Mouse (Mus musculus): ENCODE data around the gene Mettl16. TPM values are rescaled to one million over a fixed set of nuclear protein-coding genes. Genes with fewer than 3 reads are reported as not detected.

The Mettl16 gene
- 58.4 and 61.8 TPM in 2 replicates for polyA plus RNA-seq (2015; fragmentation: Nextera tagmentation; extraction: Ambion mirVana)

- H3K9me3 ChIP-seq, result no peaks in the 10 kb centered on the region
- H3K4me2 ChIP-seq, result peak within 1 kb of the TSS; percentile 77
- under 1% methylated on average over 43 of the region's 43 CpGs for WGBS
These were observed at the start of gene Mettl16 for GRCm38 (mm10) chr11:74770595-74771207. TSS of gene Mettl16 (plus strand) at chr11:74770830.

GRCm38 (mm10) chr11:74721141-74721540, 49.5 kb upstream of the Mettl16 start:
- Histone ChIP-seq H3K27me3 (no peaks in the 10 kb centered on the region), H3K9me3 (no peaks in the 10 kb centered on the region), H3K4me1 (peaks cover 17% of the 10 kb centered on the region), H3K9ac (no peak overlapping the region), H3K4me2 (peak overlapping the region; percentile 27), H3K36me3 (no peaks in the 10 kb centered on the region), H3K27ac (no peak overlapping the region), H3K4me3 (no peak overlapping the region)
- 71% methylated on average over 2 of the region's 2 CpGs for WGBS
- no peak for ATAC-seq (ENCODE audit: insufficient number of reproducible peaks, insufficient read depth, low FRiP score, low TSS enrichment, low read depth)

More at GRCm38 (mm10) chr11:74770595-74771207, at the start of gene Mettl16:
- H3K27me3 ChIP-seq, result no peaks in the 10 kb centered on the region
- H3K36me3 ChIP-seq, result peaks cover 26% of the 10 kb centered on the region
- H3K4me3 ChIP-seq, result peak within 1 kb of the TSS; percentile 91
- peak; percentile 90 for ATAC-seq (ENCODE audit: insufficient number of reproducible peaks, insufficient read depth, low FRiP score, low TSS enrichment, low read depth)
- H3K4me1 ChIP-seq, result peaks cover 20% of the 10 kb centered on the region
- peak within 1 kb of the TSS; percentile 91 for H3K9ac ChIP-seq
- H3K27ac ChIP-seq, result peak within 1 kb of the TSS; percentile 96

- no peaks in the 10 kb centered on the region for H3K36me3 ChIP-seq
- no peak overlapping the region for H3K27ac ChIP-seq
- peaks cover 14% of the 10 kb centered on the region for H3K4me1 ChIP-seq
- 63% methylated on average over 3 of the region's 3 CpGs for WGBS
- no peak for ATAC-seq (ENCODE audit: insufficient number of reproducible peaks, insufficient read depth, low FRiP score, low TSS enrichment, low read depth)
- H3K4me2 ChIP-seq, result peak overlapping the region; percentile 82
- peak overlapping the region; percentile 27 for H3K4me3 ChIP-seq
- no peaks in the 10 kb centered on the region for H3K27me3 ChIP-seq
- H3K9me3 ChIP-seq, result no peaks in the 10 kb centered on the region
- H3K9ac ChIP-seq, result 0 out of 2 replicates have a peak overlapping the region, but pooled peaks have one; percentile 44
These were observed 48.7 kb upstream of the Mettl16 start for GRCm38 (mm10) chr11:74721971-74722370.

GRCm38 (mm10) chr11:74723357-74724234, 47.0 kb upstream of the Mettl16 start:
- peak overlapping the region; percentile 99 for H3K27ac ChIP-seq
- peak; percentile 77 for ATAC-seq (ENCODE audit: insufficient number of reproducible peaks, insufficient read depth, low FRiP score, low TSS enrichment, low read depth)
- peaks cover 10% of the 10 kb centered on the region for H3K4me1 ChIP-seq
- 0% methylated on average over 57 of the region's 75 CpGs for WGBS
- H3K9ac ChIP-seq, result peak overlapping the region; percentile 98
- H3K4me2 ChIP-seq, result peak overlapping the region; percentile 82
- H3K36me3 ChIP-seq, result no peaks in the 10 kb centered on the region
- H3K4me3 ChIP-seq, result peak overlapping the region; percentile 98
- no peaks in the 10 kb centered on the region for H3K27me3 ChIP-seq
- H3K9me3 ChIP-seq, result no peaks in the 10 kb centered on the region

GRCm38 (mm10) chr11:74724235-74724791, 46.3 kb upstream of the Mettl16 start, which contains the start of gene Pafah1b1:
TSS of gene Pafah1b1 (minus strand) at chr11:74724670.
- Histone ChIP-seq H3K36me3 (no peaks in the 10 kb centered on the region), H3K4me3 (peak within 1 kb of the TSS; percentile 98), H3K4me1 (peaks cover 10% of the 10 kb centered on the region), H3K9ac (peak within 1 kb of the TSS; percentile 98), H3K27me3 (no peaks in the 10 kb centered on the region), H3K9me3 (no peaks in the 10 kb centered on the region), H3K4me2 (peak within 1 kb of the TSS; percentile 82), H3K27ac (peak within 1 kb of the TSS; percentile 99)
- WGBS, result under 1% methylated on average over 55 of the region's 56 CpGs
- peak; percentile 98 for ATAC-seq (ENCODE audit: insufficient number of reproducible peaks, insufficient read depth, low FRiP score, low TSS enrichment, low read depth)

- peak overlapping the region; percentile 82 for H3K4me2 ChIP-seq
- H3K4me1 ChIP-seq, result peaks cover 10% of the 10 kb centered on the region
- H3K36me3 ChIP-seq, result no peaks in the 10 kb centered on the region
- H3K27ac ChIP-seq, result peak overlapping the region; percentile 99; the same call in 1 of the 2 replicates
- 68% methylated on average over 5 of the region's 5 CpGs for WGBS
- ATAC-seq (ENCODE audit: insufficient number of reproducible peaks, insufficient read depth, low FRiP score, low TSS enrichment, low read depth), result no peak
- H3K4me3 ChIP-seq, result no peak overlapping the region
- H3K27me3 ChIP-seq, result no peaks in the 10 kb centered on the region
- peak overlapping the region; percentile 56 for H3K9ac ChIP-seq
- no peaks in the 10 kb centered on the region for H3K9me3 ChIP-seq
These were observed 45.4 kb upstream of the Mettl16 start for GRCm38 (mm10) chr11:74725181-74725580.

GRCm38 (mm10) chr11:74734917-74735316, 35.7 kb upstream of the Mettl16 start:
- H3K27me3 ChIP-seq, result no peaks in the 10 kb centered on the region
- no peaks in the 10 kb centered on the region for H3K4me1 ChIP-seq
- ATAC-seq (ENCODE audit: insufficient number of reproducible peaks, insufficient read depth, low FRiP score, low TSS enrichment, low read depth), result no peak
- WGBS, result 13% methylated on average over 7 of the region's 7 CpGs
- H3K4me2 ChIP-seq, result no peak overlapping the region
- no peak overlapping the region for H3K9ac ChIP-seq
- H3K36me3 ChIP-seq, result no peaks in the 10 kb centered on the region
- no peak overlapping the region for H3K4me3 ChIP-seq
- H3K27ac ChIP-seq, result no peak overlapping the region
- H3K9me3 ChIP-seq, result no peaks in the 10 kb centered on the region; the same call in 1 of the 2 replicates

GRCm38 (mm10) chr11:74737861-74738260, 32.8 kb upstream of the Mettl16 start:
- WGBS, result 68% methylated on average over 3 of the region's 3 CpGs

GRCm38 (mm10) chr11:74748022-74748421, 22.6 kb upstream of the Mettl16 start:
- Histone ChIP-seq H3K27me3 (no peaks in the 10 kb centered on the region), H3K9me3 (no peaks in the 10 kb centered on the region), H3K4me2 (no peak overlapping the region), H3K9ac (no peak overlapping the region), H3K27ac (no peak overlapping the region), H3K4me3 (no peak overlapping the region), H3K4me1 (0 out of 2 replicates have a peak, but pooled peaks cover 4% of the 10 kb centered on the region), H3K36me3 (no peaks in the 10 kb centered on the region)
- 34% methylated on average over 4 of the region's 4 CpGs for WGBS
- ATAC-seq (ENCODE audit: insufficient number of reproducible peaks, insufficient read depth, low FRiP score, low TSS enrichment, low read depth), result no peak

More at GRCm38 (mm10) chr11:74737861-74738260, 32.8 kb upstream of the Mettl16 start:
- Histone ChIP-seq H3K4me2 (no peak overlapping the region), H3K27ac (no peak overlapping the region), H3K9ac (no peak overlapping the region), H3K9me3 (no peaks in the 10 kb centered on the region; the same call in 1 of the 2 replicates), H3K4me1 (no peaks in the 10 kb centered on the region), H3K36me3 (no peaks in the 10 kb centered on the region), H3K27me3 (no peaks in the 10 kb centered on the region), H3K4me3 (no peak overlapping the region)
- no peak for ATAC-seq (ENCODE audit: insufficient number of reproducible peaks, insufficient read depth, low FRiP score, low TSS enrichment, low read depth)

GRCm38 (mm10) chr11:74749241-74749640, 21.4 kb upstream of the Mettl16 start:
- Histone ChIP-seq H3K4me1 (0 out of 2 replicates have a peak, but pooled peaks cover 4% of the 10 kb centered on the region), H3K4me2 (no peak overlapping the region), H3K9me3 (no peaks in the 10 kb centered on the region), H3K27ac (no peak overlapping the region), H3K4me3 (no peak overlapping the region), H3K9ac (no peak overlapping the region), H3K36me3 (no peaks in the 10 kb centered on the region), H3K27me3 (no peaks in the 10 kb centered on the region)
- no peak for ATAC-seq (ENCODE audit: insufficient number of reproducible peaks, insufficient read depth, low FRiP score, low TSS enrichment, low read depth)
- 93% methylated on average over 13 of the region's 13 CpGs for WGBS

- no peaks in the 10 kb centered on the region for H3K36me3 ChIP-seq
- no peak overlapping the region for H3K4me2 ChIP-seq
- ATAC-seq (ENCODE audit: insufficient number of reproducible peaks, insufficient read depth, low FRiP score, low TSS enrichment, low read depth), result no peak
- no peaks in the 10 kb centered on the region for H3K9me3 ChIP-seq
- no peak overlapping the region for H3K4me3 ChIP-seq
- H3K4me1 ChIP-seq, result 0 out of 2 replicates have a peak, but pooled peaks cover 4% of the 10 kb centered on the region
- no peaks in the 10 kb centered on the region for H3K27me3 ChIP-seq
- 77% methylated on average over 7 of the region's 7 CpGs for WGBS
- no peak overlapping the region for H3K9ac ChIP-seq
- H3K27ac ChIP-seq, result no peak overlapping the region
These were observed 19.8 kb upstream of the Mettl16 start for GRCm38 (mm10) chr11:74750662-74751351.
